Mouse (Mus musculus) left cerebral cortex, postnatal 25 days (tissue): ENCODE measurements around the gene Rsl1. TPM values are rescaled to one million over a fixed set of nuclear protein-coding genes. Genes with fewer than 3 reads are reported as not detected.
"Not testable (repeated sequence)": the region's sequence is repeated elsewhere in the genome, so short reads cannot be mapped to it uniquely, and the experiment has no call there.

Experiments
- DNase-seq, 2 experiments: peaks; one replicate each; pipeline ENCODE4 v3.0.0; 2022; ENCODE audit warnings: low spot score in 2 of 2, mixed read lengths in 1 of 2
- intact Hi-C: fragments of 180-260 bp; cut with DNase I; formaldehyde crosslinking; loops from one replicate; pipeline ENCODE4 v1.15.1; 2025
- total RNA-seq, 2 experiments: library from RNA; stranded (reverse); gene quantifications; 2 replicates each; pipeline ENCODE4 v1.2.3; 2021

The Rsl1 gene
- total RNA-seq = 1 to 10 TPM; 4.1 to 4.8 TPM

- intact Hi-C loops = not testable (repeated sequence)
- DNase-seq = peak; percentile 83 to 85
These were observed at the start of gene Rsl1 for GRCm38 (mm10) chr13:67172991-67173722. Gene Rsl1, plus strand, starts transcription at chr13:67173182.

- DNase-seq = no peak
- intact Hi-C loops = no loop called here
These were observed 48.5 kb upstream of the Rsl1 start for GRCm38 (mm10) chr13:67124460-67124859.

- DNase-seq, intact Hi-C loops: not testable (repeated sequence)
These were observed 45.5 kb upstream of the Rsl1 start for GRCm38 (mm10) chr13:67127507-67127906.

- peak; percentile 89 to 96 for DNase-seq
- intact Hi-C loops = loop anchor here (1.0 to 2.0 kb wide), 3 partner anchors 20 to 179 kb away; partner anchors contain the start of genes Gm28557, Zfp457 and Zfp712
These were observed 44.8 kb upstream of the Rsl1 start for GRCm38 (mm10) chr13:67128038-67128721.

- intact Hi-C loops, DNase-seq: not testable (repeated sequence)
These were observed 6.9 kb upstream of the Rsl1 start for GRCm38 (mm10) chr13:67166122-67166521.

- DNase-seq = peak in 1 of 2 experiments; percentile 9
- intact Hi-C loops = no loop called here
These were observed 707 bp downstream of the Rsl1 start for GRCm38 (mm10) chr13:67173723-67174055.

GRCm38 (mm10) chr13:67194340-67194894, 21.4 kb downstream of the Rsl1 start, which contains the start of gene Zfp455:
Gene Zfp455, plus strand, starts transcription at chr13:67194506.
- DNase-seq = peak; percentile 54 to 79
- intact Hi-C loops = loop anchor here (1.0 kb wide), 1 partner anchor 86 kb away; the partner anchor contains the start of gene Gm28557

- no peak for DNase-seq
- intact Hi-C loops = no loop called here
These were observed 28.7 kb downstream of the Rsl1 start for GRCm38 (mm10) chr13:67201656-67202055.

GRCm38 (mm10) chr13:67214015-67214607, 41.1 kb downstream of the Rsl1 start:
- no peak for DNase-seq
- intact Hi-C loops = no loop called here

Other genes with a start within 250 kb of the Rsl1 start
- 1 to 10 TPM; 5.3 to 6.4 TPM for gene Zfp712, start 112.0 kb upstream of the Rsl1 start, total RNA-seq
- gene Zfp708, start 75.2 kb upstream of the Rsl1 start, total RNA-seq = 1 to 10 TPM; 2.3 to 2.5 TPM
- 1 to 10 TPM; 2.0 to 2.2 TPM for gene Gm28557, start 64.6 kb upstream of the Rsl1 start, total RNA-seq
- gene Rslcan18, start 56.9 kb upstream of the Rsl1 start, total RNA-seq = under 1 TPM; 0.30 to 0.69 TPM
- gene Zfp759, start 51.5 kb upstream of the Rsl1 start, total RNA-seq = 10 to 100 TPM in 1 of 2 experiments, 1 to 10 TPM in 1; 9.9 to 12.1 TPM
- gene Zfp455, start 21.3 kb downstream of the Rsl1 start, total RNA-seq = 1 to 10 TPM; 3.7 to 3.8 TPM
- gene Zfp458, start 105.3 kb downstream of the Rsl1 start, total RNA-seq = 10 to 100 TPM; 19.6 to 24.5 TPM
- 1 to 10 TPM; 5.5 to 5.8 TPM for gene Zfp457, start 133.3 kb downstream of the Rsl1 start, total RNA-seq
- gene Zfp595, start 159.4 kb downstream of the Rsl1 start, total RNA-seq = 1 to 10 TPM; 2.6 to 3.0 TPM
- 1 to 10 TPM; 1.0 to 1.1 TPM for gene Gm28044, start 187.4 kb downstream of the Rsl1 start, total RNA-seq
- gene Zfp953, start 187.4 kb downstream of the Rsl1 start, total RNA-seq = under 1 TPM; 0.85 to 0.89 TPM
- not detected for gene Gm28041, start 202.6 kb downstream of the Rsl1 start, total RNA-seq
- under 1 TPM; 0.87 to 0.92 TPM for gene Zfp456, start 202.6 kb downstream of the Rsl1 start, total RNA-seq
- gene Zfp429, start 226.6 kb downstream of the Rsl1 start, total RNA-seq = 1 to 10 TPM; 1.7 to 2.4 TPM
- gene Zfp459, start 248.2 kb downstream of the Rsl1 start, total RNA-seq = 1 to 10 TPM; 3.6 to 9.4 TPM